Mouse (Mus musculus): ENCODE measurements at regions not wholly inside any gene's neighbourhood (a gene's known extent, or its start where the extent isn't known, plus 50 kb on each side); places are given as distances from the start of the nearest gene placed in this dataset.

GRCm38 (mm10) chr16:21274012-21274528 lies 69.5 kb downstream of the Ephb3 start:
- Histone ChIP-seq H3K4me1 (ENCODE audit: insufficient read depth) (peaks cover 28% of the 10 kb centered on the region), H3K36me3 (ENCODE audit: insufficient read depth) (no peaks in the 10 kb centered on the region), H3K27ac (ENCODE audit: low read depth) (peak overlapping the region; percentile 77), H3K4me2 (no peak overlapping the region), H3K27me3 (ENCODE audit: insufficient read depth, low read length) (no peaks in the 10 kb centered on the region), H3K9me3 (ENCODE audit: low read depth, low read length) (no peaks in the 10 kb centered on the region), H3K9ac (peak overlapping the region; percentile 6; the same call in 1 of the 2 replicates), H3K4me3 (ENCODE audit: low read depth, low read length) (no peak overlapping the region)
- ATAC-seq (ENCODE audit: insufficient read depth) = peak; percentile 73
- WGBS = 8% methylated on average over 2 of the region's 2 CpGs
- peak; percentile 62 for DNase-seq
- no peak for TF ChIP-seq CTCF (IDR thresholded peaks at IDR 0.05; ENCODE audit: low read depth)

GRCm38 (mm10) chr16:21277789-21278342 lies 73.3 kb downstream of the Ephb3 start:
- Histone ChIP-seq H3K36me3 (ENCODE audit: insufficient read depth) (no peaks in the 10 kb centered on the region), H3K4me1 (ENCODE audit: insufficient read depth) (peaks cover 21% of the 10 kb centered on the region), H3K27me3 (ENCODE audit: insufficient read depth, low read length) (no peaks in the 10 kb centered on the region), H3K4me2 (no peak overlapping the region), H3K4me3 (ENCODE audit: low read depth, low read length) (no peak overlapping the region), H3K9me3 (ENCODE audit: low read depth, low read length) (no peaks in the 10 kb centered on the region), H3K9ac (no peak overlapping the region), H3K27ac (ENCODE audit: low read depth) (no peak overlapping the region)
- DNase-seq = no peak
- 82% methylated on average over 11 of the region's 11 CpGs for WGBS
- no peak for TF ChIP-seq CTCF (IDR thresholded peaks at IDR 0.05; ENCODE audit: low read depth)
- ATAC-seq (ENCODE audit: insufficient read depth) = no peak

GRCm38 (mm10) chr16:21278387-21278786 lies 73.8 kb downstream of the Ephb3 start:
- ATAC-seq (ENCODE audit: insufficient read depth) = no peak
- Histone ChIP-seq H3K9ac (no peak overlapping the region), H3K9me3 (ENCODE audit: low read depth, low read length) (no peaks in the 10 kb centered on the region), H3K4me3 (ENCODE audit: low read depth, low read length) (no peak overlapping the region), H3K27ac (ENCODE audit: low read depth) (no peak overlapping the region), H3K36me3 (ENCODE audit: insufficient read depth) (no peaks in the 10 kb centered on the region), H3K27me3 (ENCODE audit: insufficient read depth, low read length) (no peaks in the 10 kb centered on the region), H3K4me2 (no peak overlapping the region), H3K4me1 (ENCODE audit: insufficient read depth) (peaks cover 16% of the 10 kb centered on the region)
- WGBS = 96% methylated on average over 7 of the region's 7 CpGs
- peak; percentile 22; the same call in 1 of the 2 replicates for TF ChIP-seq CTCF (IDR thresholded peaks at IDR 0.05; ENCODE audit: low read depth)
- no peak for DNase-seq

DNA sequence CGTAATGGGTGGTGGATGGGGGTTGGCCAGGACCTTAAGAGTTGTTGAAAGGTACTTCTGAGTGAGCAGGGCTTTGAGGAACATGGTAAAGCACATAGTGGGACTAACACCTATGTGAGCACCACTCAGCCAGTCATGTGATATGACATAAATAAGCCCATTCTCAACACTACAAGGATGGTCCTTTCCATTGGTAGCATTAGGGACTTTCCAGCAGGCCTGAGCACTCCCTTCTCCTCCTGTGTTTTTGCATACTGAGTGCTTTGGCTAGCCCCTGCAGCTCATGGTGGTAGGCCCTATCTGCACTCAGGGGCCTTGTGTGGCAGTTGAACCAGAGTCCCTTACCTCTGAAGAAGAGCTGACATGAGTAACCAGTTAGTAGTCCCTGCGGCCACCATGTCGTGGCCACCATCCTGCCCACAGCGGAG lies 75.7 kb downstream of the Ephb3 start:
- WGBS = 78% methylated on average over 4 of the region's 4 CpGs
- Histone ChIP-seq H3K4me2 (no peak overlapping the region), H3K9me3 (ENCODE audit: low read depth, low read length) (no peaks in the 10 kb centered on the region), H3K4me3 (ENCODE audit: low read depth, low read length) (no peak overlapping the region), H3K27me3 (ENCODE audit: insufficient read depth, low read length) (no peaks in the 10 kb centered on the region), H3K27ac (ENCODE audit: low read depth) (no peak overlapping the region), H3K36me3 (ENCODE audit: insufficient read depth) (no peaks in the 10 kb centered on the region), H3K9ac (no peak overlapping the region), H3K4me1 (ENCODE audit: insufficient read depth) (peaks cover 4% of the 10 kb centered on the region; the same call in 1 of the 2 replicates)
- TF ChIP-seq CTCF (IDR thresholded peaks at IDR 0.05; ENCODE audit: low read depth) = no peak
- DNase-seq (no peak), ATAC-seq (ENCODE audit: insufficient read depth) (no peak)

- Histone ChIP-seq H3K27ac (ENCODE audit: low read depth) (no peak overlapping the region), H3K4me3 (ENCODE audit: low read depth, low read length) (no peak overlapping the region), H3K4me2 (no peak overlapping the region), H3K4me1 (ENCODE audit: insufficient read depth) (peaks cover 16% of the 10 kb centered on the region), H3K9ac (no peak overlapping the region), H3K36me3 (ENCODE audit: insufficient read depth) (no peaks in the 10 kb centered on the region), H3K27me3 (ENCODE audit: insufficient read depth, low read length) (no peaks in the 10 kb centered on the region), H3K9me3 (ENCODE audit: low read depth, low read length) (no peaks in the 10 kb centered on the region)
- DNase-seq (peak; percentile 33), ATAC-seq (ENCODE audit: insufficient read depth) (no peak)
- 10% methylated on average over 15 of the region's 20 CpGs for WGBS
- TF ChIP-seq CTCF (IDR thresholded peaks at IDR 0.05; ENCODE audit: low read depth) = no peak
Observed at GRCm38 (mm10) chr16:21281958-21282730, 77.6 kb downstream of the Ephb3 start.

GRCm38 (mm10) chr16:21286099-21286498 lies 81.5 kb downstream of the Ephb3 start:
- no peak for TF ChIP-seq CTCF (IDR thresholded peaks at IDR 0.05; ENCODE audit: low read depth)
- no peaks in the 10 kb centered on the region for H3K9me3 ChIP-seq (ENCODE audit: low read depth, low read length)
- 15% methylated on average over 4 of the region's 4 CpGs for WGBS
- no peak overlapping the region for H3K4me2 ChIP-seq
- H3K4me1 ChIP-seq (ENCODE audit: insufficient read depth) = peaks cover 33% of the 10 kb centered on the region
- ATAC-seq (ENCODE audit: insufficient read depth) = peak; percentile 50; the same call in 1 of the 2 replicates
- no peaks in the 10 kb centered on the region for H3K27me3 ChIP-seq (ENCODE audit: insufficient read depth, low read length)
- no peak overlapping the region for H3K4me3 ChIP-seq (ENCODE audit: low read depth, low read length)
- H3K9ac ChIP-seq = peak overlapping the region; percentile 18; the same call in 1 of the 2 replicates
- no peaks in the 10 kb centered on the region for H3K36me3 ChIP-seq (ENCODE audit: insufficient read depth)
- peak overlapping the region; percentile 45; the same call in 1 of the 2 replicates for H3K27ac ChIP-seq (ENCODE audit: low read depth)
- peak; percentile 77 for DNase-seq

GRCm38 (mm10) chr16:21289528-21289927 lies 85.0 kb downstream of the Ephb3 start:
- H3K27ac ChIP-seq (ENCODE audit: low read depth) = peak overlapping the region; percentile 51
- peak; percentile 89 for DNase-seq
- TF ChIP-seq CTCF (IDR thresholded peaks at IDR 0.05; ENCODE audit: low read depth) = no peak
- H3K9ac ChIP-seq = no peak overlapping the region
- H3K4me2 ChIP-seq = no peak overlapping the region
- H3K4me1 ChIP-seq (ENCODE audit: insufficient read depth) = peaks cover 44% of the 10 kb centered on the region
- H3K4me3 ChIP-seq (ENCODE audit: low read depth, low read length) = no peak overlapping the region
- ATAC-seq (ENCODE audit: insufficient read depth) = peak; percentile 66
- H3K27me3 ChIP-seq (ENCODE audit: insufficient read depth, low read length) = no peaks in the 10 kb centered on the region
- WGBS = 31% methylated on average over 7 of the region's 7 CpGs
- no peaks in the 10 kb centered on the region for H3K9me3 ChIP-seq (ENCODE audit: low read depth, low read length)
- no peaks in the 10 kb centered on the region for H3K36me3 ChIP-seq (ENCODE audit: insufficient read depth)
